Mouse (Mus musculus): ENCODE measurements around the gene Pid1. TPM values are rescaled to one million over a fixed set of nuclear protein-coding genes. Genes with fewer than 3 reads are reported as not detected.

Gene Pid1
- polyA plus RNA-seq, 1 experiment from 2014 or later = 31.9 TPM

DNA sequence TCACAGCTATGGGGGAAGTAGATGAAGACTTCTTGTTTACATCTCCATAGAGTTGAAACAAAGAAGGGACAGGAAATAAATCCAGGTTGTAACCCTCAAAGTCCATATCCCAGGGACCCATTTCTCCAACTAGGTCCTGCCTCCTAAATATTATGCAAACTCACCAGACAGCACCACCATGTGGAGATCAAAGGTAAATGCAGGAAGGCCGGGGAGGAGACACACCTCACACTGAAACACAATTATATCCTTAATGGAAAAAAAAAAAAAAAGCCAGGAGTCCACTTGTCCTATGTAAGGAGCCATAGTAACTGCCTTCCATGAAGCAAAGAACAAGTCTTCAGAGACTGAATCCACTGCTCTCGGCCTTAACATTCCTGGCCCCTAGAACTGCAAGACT, 261.9 kb downstream of the Pid1 start:
- Histone ChIP-seq H3K36me3 (ENCODE audit: control insufficient read depth, insufficient read depth, low read length) (no peaks in the 10 kb centered on the region), H3K9ac (ENCODE audit: low read length) (no peak overlapping the region), H3K27me3 (ENCODE audit: control insufficient read depth, insufficient read depth, low read length) (no peaks in the 10 kb centered on the region), H3K4me1 (replicated peaks; ENCODE audit: control insufficient read depth, insufficient read depth, low read length) (no peaks in the 10 kb centered on the region), H3K9me3 (ENCODE audit: control insufficient read depth, low read length) (no peaks in the 10 kb centered on the region), H3K27ac (ENCODE audit: low read depth, low read length) (no peak overlapping the region), H3K4me3 (ENCODE audit: low read depth, low read length) (no peak overlapping the region), H3K4me2 (ENCODE audit: low read depth, low read length, severe bottlenecking) (no peak overlapping the region)
- no peak for DNase-seq (ENCODE audit: low spot score)
- 80% methylated on average over 2 of the region's 2 CpGs for WGBS
- no peak for ATAC-seq (replicated peaks; ENCODE audit: low FRiP score)

GRCm38 (mm10) chr1:84097398-84097797, 266.6 kb downstream of the Pid1 start:
- DNase-seq (ENCODE audit: low spot score) (no peak), ATAC-seq (replicated peaks; ENCODE audit: low FRiP score) (no peak)
- Histone ChIP-seq H3K9me3 (ENCODE audit: control insufficient read depth, low read length) (no peaks in the 10 kb centered on the region), H3K4me1 (replicated peaks; ENCODE audit: control insufficient read depth, insufficient read depth, low read length) (no peaks in the 10 kb centered on the region), H3K36me3 (ENCODE audit: control insufficient read depth, insufficient read depth, low read length) (no peaks in the 10 kb centered on the region), H3K4me3 (ENCODE audit: low read depth, low read length) (no peak overlapping the region), H3K9ac (ENCODE audit: low read length) (no peak overlapping the region), H3K27me3 (ENCODE audit: control insufficient read depth, insufficient read depth, low read length) (no peaks in the 10 kb centered on the region), H3K27ac (ENCODE audit: low read depth, low read length) (no peak overlapping the region), H3K4me2 (ENCODE audit: low read depth, low read length, severe bottlenecking) (no peak overlapping the region)

DNA sequence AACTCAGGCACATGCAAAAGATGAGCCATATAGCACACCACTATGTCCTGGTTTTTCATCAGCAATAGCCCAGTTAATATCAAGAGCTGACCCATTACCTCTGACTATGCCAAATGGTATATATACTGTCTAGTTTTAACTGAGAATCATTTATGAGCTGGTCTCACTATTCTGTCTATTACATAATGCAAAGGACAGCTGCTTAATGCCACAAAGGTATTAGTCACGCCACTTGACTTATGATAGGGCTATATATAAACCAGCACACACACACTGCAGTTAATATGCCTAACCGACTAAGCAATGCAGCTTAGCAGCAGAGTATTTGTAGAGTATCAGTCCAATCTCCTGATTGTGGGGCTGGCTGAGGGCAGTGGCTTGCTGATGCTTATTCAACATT, 270.7 kb downstream of the Pid1 start:
- Histone ChIP-seq H3K9me3 (ENCODE audit: control insufficient read depth, low read length) (no peaks in the 10 kb centered on the region), H3K4me2 (ENCODE audit: low read depth, low read length, severe bottlenecking) (no peak overlapping the region), H3K4me1 (replicated peaks; ENCODE audit: control insufficient read depth, insufficient read depth, low read length) (no peaks in the 10 kb centered on the region), H3K27me3 (ENCODE audit: control insufficient read depth, insufficient read depth, low read length) (no peaks in the 10 kb centered on the region), H3K36me3 (ENCODE audit: control insufficient read depth, insufficient read depth, low read length) (no peaks in the 10 kb centered on the region), H3K27ac (ENCODE audit: low read depth, low read length) (no peak overlapping the region), H3K4me3 (ENCODE audit: low read depth, low read length) (no peak overlapping the region), H3K9ac (ENCODE audit: low read length) (no peak overlapping the region)
- no peak for DNase-seq (ENCODE audit: low spot score)
- ATAC-seq (replicated peaks; ENCODE audit: low FRiP score) = no peak
- WGBS = 84% methylated on average over 2 of the region's 2 CpGs

- Histone ChIP-seq H3K27me3 (ENCODE audit: control insufficient read depth, insufficient read depth, low read length) (no peaks in the 10 kb centered on the region), H3K27ac (ENCODE audit: low read depth, low read length) (no peak overlapping the region), H3K4me1 (replicated peaks; ENCODE audit: control insufficient read depth, insufficient read depth, low read length) (no peaks in the 10 kb centered on the region), H3K9ac (ENCODE audit: low read length) (no peak overlapping the region), H3K4me2 (ENCODE audit: low read depth, low read length, severe bottlenecking) (no peak overlapping the region), H3K36me3 (ENCODE audit: control insufficient read depth, insufficient read depth, low read length) (no peaks in the 10 kb centered on the region), H3K4me3 (ENCODE audit: low read depth, low read length) (no peak overlapping the region), H3K9me3 (ENCODE audit: control insufficient read depth, low read length) (no peaks in the 10 kb centered on the region)
- no peak for ATAC-seq (replicated peaks; ENCODE audit: low FRiP score)
- DNase-seq (ENCODE audit: low spot score) = no peak
- WGBS = 84% methylated on average over 2 of the region's 2 CpGs
These were observed 274.3 kb downstream of the Pid1 start for GRCm38 (mm10) chr1:84089664-84090063.

DNA sequence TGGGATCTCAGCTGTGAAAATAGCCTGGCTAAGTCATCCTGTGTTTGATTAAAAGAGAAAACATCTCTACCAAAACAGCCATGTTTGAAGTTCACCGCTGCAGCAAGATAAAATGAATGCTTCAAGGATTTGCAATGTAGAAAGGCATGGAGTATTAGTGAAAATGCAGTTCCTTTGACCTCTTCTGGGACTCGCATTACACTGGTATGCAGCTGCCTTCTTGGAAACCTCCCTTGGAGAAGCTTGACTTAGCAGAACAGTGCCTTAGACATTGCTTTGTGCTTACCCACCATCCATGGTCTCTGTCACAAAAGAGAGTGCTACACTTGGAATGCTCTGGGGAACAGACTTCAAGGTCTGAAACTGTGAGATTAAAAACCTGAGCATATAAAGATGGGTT, 276.0 kb downstream of the Pid1 start:
- no peaks in the 10 kb centered on the region for H3K9me3 ChIP-seq (ENCODE audit: control insufficient read depth, low read length)
- no peaks in the 10 kb centered on the region for H3K36me3 ChIP-seq (ENCODE audit: control insufficient read depth, insufficient read depth, low read length)
- H3K4me3 ChIP-seq (ENCODE audit: low read depth, low read length) = no peak overlapping the region
- no peak overlapping the region for H3K27ac ChIP-seq (ENCODE audit: low read depth, low read length)
- no peaks in the 10 kb centered on the region for H3K27me3 ChIP-seq (ENCODE audit: control insufficient read depth, insufficient read depth, low read length)
- H3K4me2 ChIP-seq (ENCODE audit: low read depth, low read length, severe bottlenecking) = no peak overlapping the region
- DNase-seq (ENCODE audit: low spot score) (no peak), ATAC-seq (replicated peaks; ENCODE audit: low FRiP score) (no peak)
- H3K9ac ChIP-seq (ENCODE audit: low read length) = no peak overlapping the region
- no peaks in the 10 kb centered on the region for H3K4me1 ChIP-seq (replicated peaks; ENCODE audit: control insufficient read depth, insufficient read depth, low read length)
- WGBS = 61% methylated on average over 2 of the region's 2 CpGs

- no peaks in the 10 kb centered on the region for H3K9me3 ChIP-seq (ENCODE audit: control insufficient read depth, low read length)
- H3K9ac ChIP-seq (ENCODE audit: low read length) = no peak overlapping the region
- no peak overlapping the region for H3K4me2 ChIP-seq (ENCODE audit: low read depth, low read length, severe bottlenecking)
- H3K36me3 ChIP-seq (ENCODE audit: control insufficient read depth, insufficient read depth, low read length) = no peaks in the 10 kb centered on the region
- no peak overlapping the region for H3K27ac ChIP-seq (ENCODE audit: low read depth, low read length)
- H3K27me3 ChIP-seq (ENCODE audit: control insufficient read depth, insufficient read depth, low read length) = no peaks in the 10 kb centered on the region
- no peaks in the 10 kb centered on the region for H3K4me1 ChIP-seq (replicated peaks; ENCODE audit: control insufficient read depth, insufficient read depth, low read length)
- no peak overlapping the region for H3K4me3 ChIP-seq (ENCODE audit: low read depth, low read length)
- no peak for ATAC-seq (replicated peaks; ENCODE audit: low FRiP score)
- WGBS = 58% methylated on average over 6 of the region's 6 CpGs
- no peak for DNase-seq (ENCODE audit: low spot score)
These were observed 276.7 kb downstream of the Pid1 start for GRCm38 (mm10) chr1:84087325-84087724.

DNA sequence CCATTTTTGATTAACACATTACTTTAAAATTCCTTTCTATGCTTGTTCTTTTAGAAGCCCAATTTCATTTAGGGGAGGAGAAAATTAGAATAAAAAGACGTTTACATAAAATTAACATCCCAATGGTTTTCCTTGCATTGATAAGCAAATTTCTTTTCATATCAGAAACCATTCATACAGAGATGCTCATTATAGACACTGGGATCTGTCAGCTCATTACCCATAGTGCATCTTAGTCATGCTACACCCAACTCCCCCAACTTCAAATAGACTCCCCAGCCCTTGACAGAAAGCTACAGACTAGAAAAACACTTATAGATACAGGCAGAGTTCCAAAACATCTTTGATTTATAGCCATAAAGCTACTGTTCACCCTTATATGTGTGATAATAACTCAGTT, 277.5 kb downstream of the Pid1 start:
- Histone ChIP-seq H3K4me3 (ENCODE audit: low read depth, low read length) (no peak overlapping the region), H3K9ac (ENCODE audit: low read length) (no peak overlapping the region), H3K4me2 (ENCODE audit: low read depth, low read length, severe bottlenecking) (no peak overlapping the region), H3K36me3 (ENCODE audit: control insufficient read depth, insufficient read depth, low read length) (no peaks in the 10 kb centered on the region), H3K27me3 (ENCODE audit: control insufficient read depth, insufficient read depth, low read length) (no peaks in the 10 kb centered on the region), H3K27ac (ENCODE audit: low read depth, low read length) (no peak overlapping the region), H3K4me1 (replicated peaks; ENCODE audit: control insufficient read depth, insufficient read depth, low read length) (no peaks in the 10 kb centered on the region), H3K9me3 (ENCODE audit: control insufficient read depth, low read length) (no peaks in the 10 kb centered on the region)
- DNase-seq (ENCODE audit: low spot score) (no peak), ATAC-seq (replicated peaks; ENCODE audit: low FRiP score) (0 out of 2 replicates have a peak, but pooled peaks have one; percentile 27)
- 53% methylated on average over 1 of the region's 1 CpGs for WGBS

- H3K27me3 ChIP-seq (ENCODE audit: control insufficient read depth, insufficient read depth, low read length) = no peaks in the 10 kb centered on the region
- no peaks in the 10 kb centered on the region for H3K9me3 ChIP-seq (ENCODE audit: control insufficient read depth, low read length)
- H3K9ac ChIP-seq (ENCODE audit: low read length) = no peak overlapping the region
- no peak overlapping the region for H3K4me3 ChIP-seq (ENCODE audit: low read depth, low read length)
- no peak overlapping the region for H3K4me2 ChIP-seq (ENCODE audit: low read depth, low read length, severe bottlenecking)
- H3K4me1 ChIP-seq (replicated peaks; ENCODE audit: control insufficient read depth, insufficient read depth, low read length) = no peaks in the 10 kb centered on the region
- H3K27ac ChIP-seq (ENCODE audit: low read depth, low read length) = no peak overlapping the region
- DNase-seq (ENCODE audit: low spot score) (no peak), ATAC-seq (replicated peaks; ENCODE audit: low FRiP score) (no peak)
- WGBS = 94% methylated on average over 3 of the region's 3 CpGs
- no peaks in the 10 kb centered on the region for H3K36me3 ChIP-seq (ENCODE audit: control insufficient read depth, insufficient read depth, low read length)
These were observed 278.6 kb downstream of the Pid1 start for GRCm38 (mm10) chr1:84085361-84085760.

- H3K36me3 ChIP-seq (ENCODE audit: control insufficient read depth, insufficient read depth, low read length) = no peaks in the 10 kb centered on the region
- WGBS = 61% methylated on average over 8 of the region's 8 CpGs
- no peaks in the 10 kb centered on the region for H3K9me3 ChIP-seq (ENCODE audit: control insufficient read depth, low read length)
- H3K27me3 ChIP-seq (ENCODE audit: control insufficient read depth, insufficient read depth, low read length) = no peaks in the 10 kb centered on the region
- no peaks in the 10 kb centered on the region for H3K4me1 ChIP-seq (replicated peaks; ENCODE audit: control insufficient read depth, insufficient read depth, low read length)
- no peak overlapping the region for H3K4me3 ChIP-seq (ENCODE audit: low read depth, low read length)
- DNase-seq (ENCODE audit: low spot score) (no peak), ATAC-seq (replicated peaks; ENCODE audit: low FRiP score) (no peak)
- no peak overlapping the region for H3K9ac ChIP-seq (ENCODE audit: low read length)
- H3K4me2 ChIP-seq (ENCODE audit: low read depth, low read length, severe bottlenecking) = no peak overlapping the region
- H3K27ac ChIP-seq (ENCODE audit: low read depth, low read length) = no peak overlapping the region
These were observed 284.4 kb downstream of the Pid1 start for GRCm38 (mm10) chr1:84079566-84079965.

Data from forebrain, embryonic 11.5 days (tissue).